Mouse (Mus musculus) bone marrow, adult 2 months (tissue): ENCODE data around the gene Tradd.

ENCODE experiments used
- CTCF ChIP-seq: fragments of 200-500 bp; IDR thresholded peaks from 2 replicates; pipeline ENCODE4 v1.5.1; 2011; ENCODE audit warnings: low read length, control low read depth; ENCODE audit not compliant: control insufficient read depth, insufficient read depth
- POLR2A ChIP-seq: fragments of 200-500 bp; IDR thresholded peaks from 2 replicates; pipeline ENCODE4 v1.6.1; 2011; ENCODE audit warnings: low read depth, mild to moderate bottlenecking, control low read depth, low read length, borderline replicate concordance; ENCODE audit not compliant: control insufficient read depth

GRCm38 (mm10) chr8:105294776-105295175 lies 30.4 kb upstream of the Tradd start:
- no peak for TF ChIP-seq CTCF
- no peak for TF ChIP-seq POLR2A
